Comparison of ENCODE assay signal across 8 mouse cellular contexts in genomic region chr9:75001611-75002204, GRCm38 (mm10). TPM values are rescaled to one million over a fixed set of nuclear protein-coding genes. Genes with fewer than 3 reads are reported as not detected.
A peak's percentile ranks its signal among the peaks of the same experiment; 100 is the strongest.
DNase-seq lines count a peak whose midpoint lies in the region; ATAC-seq lines count a peak whose summit lies in the region.

No protein-coding gene starts in this region.

- H3K27me3 ChIP-seq in heart, embryonic 12.5 days (replicated peaks): no peaks in the 10 kb centered on the region

- no peak overlapping the region for H3K4me2 ChIP-seq in heart, embryonic 12.5 days

- peak; percentile 53 for ATAC-seq in frontal cortex, adult (ENCODE audit: low TSS enrichment)
- ATAC-seq in heart, embryonic 12.5 days (ENCODE audit: insufficient number of reproducible peaks, low FRiP score): 0 out of 2 replicates have a peak, but pooled peaks have one; percentile 42

- no peak overlapping the region for H3K4me3 ChIP-seq in heart, embryonic 12.5 days

- H3K9ac ChIP-seq in heart, embryonic 12.5 days: no peak overlapping the region; the same call in 1 of the 2 replicates

- 42% methylated on average over 5 of the region's 5 CpGs for WGBS in heart, embryonic 12.5 days

- peaks cover 12% of the 10 kb centered on the region for H3K36me3 ChIP-seq in heart, embryonic 12.5 days

- H3K4me1 ChIP-seq in heart, embryonic 12.5 days (replicated peaks): peaks cover 21% of the 10 kb centered on the region

- no peaks in the 10 kb centered on the region for H3K9me3 ChIP-seq in heart, embryonic 12.5 days (replicated peaks)

- H3K27ac ChIP-seq in heart, embryonic 12.5 days (ENCODE audit: poor library complexity, severe bottlenecking): no peak overlapping the region

- DNase-seq in frontal cortex, postnatal 10 days (ENCODE audit: low spot score in 2 of 2): no peak
- DNase-seq in retina, postnatal 1 day: peak; percentile 45
- DNase-seq in retina, embryonic 14.5 days (ENCODE audit: low spot score): no peak
- peak; percentile 74 for DNase-seq in skeletal muscle tissue, adult 2 months (ENCODE audit: low read depth, low spot score)
- no peak for DNase-seq in spleen, postnatal 36 days (ENCODE audit: low spot score in 2 of 2)
- no peak for DNase-seq in frontal cortex, postnatal 25 days (ENCODE audit: low spot score in 2 of 2)

RNA-seq across cellular contexts. Expression of gene Arpp19, which starts 35.7 kb away (rescaled TPM):
- polyA plus RNA-seq in heart, embryonic 12.5 days (2016; fragmentation: Nextera tagmentation; extraction: Ambion mirVana): 265 and 268 TPM in 2 replicates

RNA-seq across cellular contexts. Expression of gene Fam214a, which starts 49.0 kb away (rescaled TPM):
- 11.8 and 13.4 TPM in 2 replicates for polyA plus RNA-seq in heart, embryonic 12.5 days (2016; fragmentation: Nextera tagmentation; extraction: Ambion mirVana)

Comparison
In these comparisons a context has a peak if more than half of its experiments do, and no peak if none do; other contexts are left out.
1. DNase-seq: peak in retina, postnatal 1 day (single experiment) and skeletal muscle tissue, adult 2 months (single experiment); none in frontal cortex, postnatal 10 days (0 of 2), retina, embryonic 14.5 days (single experiment), spleen, postnatal 36 days (0 of 2) and frontal cortex, postnatal 25 days (0 of 2).